Mouse (Mus musculus) neural tube, embryonic 14.5 days (tissue): ENCODE results near the gene Gm45233. TPM values are rescaled to one million over a fixed set of nuclear protein-coding genes. Genes with fewer than 3 reads are reported as not detected.
"Not testable (repeated sequence)": the region's sequence is repeated elsewhere in the genome, so short reads cannot be mapped to it uniquely, and the experiment has no call there.

Experiments used
- ATAC-seq: fragments of 200-750 bp; cut with Nextera tagmentation; 2 replicates; pipeline ENCODE4 v1.8.0; 2017; ENCODE audit warnings: low read depth, mild to moderate bottlenecking, moderate TSS enrichment, moderate library complexity
- H3K27ac ChIP-seq: fragments of 300-500 bp; sonication (generic); 2 replicates; pipeline ENCODE4 v1.5.1; 2014; ENCODE audit warnings: low read depth, mild to moderate bottlenecking, control low read depth, low read length, moderate library complexity, mixed read lengths
- H3K27me3 ChIP-seq: fragments of 300-500 bp; sonication (generic); 2 replicates; pipeline ENCODE4 v1.6.1; 2014; ENCODE audit warnings: low read length; ENCODE audit not compliant: control insufficient read depth, insufficient read depth
- H3K36me3 ChIP-seq: fragments of 300-500 bp; sonication (generic); 2 replicates; pipeline ENCODE4 v1.6.1; 2014; ENCODE audit warnings: low read length, mixed read lengths; ENCODE audit not compliant: control insufficient read depth, insufficient read depth
- H3K4me1 ChIP-seq: fragments of 300-500 bp; sonication (generic); 2 replicates; pipeline ENCODE4 v1.6.1; 2014; ENCODE audit warnings: low read length; ENCODE audit not compliant: control insufficient read depth, insufficient read depth
- H3K4me2 ChIP-seq: fragments of 300-500 bp; sonication (generic); 2 replicates; pipeline ENCODE4 v1.6.1; 2014; ENCODE audit warnings: mild to moderate bottlenecking, low read depth, low read length, control low read depth
- H3K4me3 ChIP-seq: fragments of 300-500 bp; sonication (generic); 2 replicates; pipeline ENCODE4 v1.5.1; 2014; ENCODE audit warnings: low read depth, low read length, control low read depth, mixed read lengths
- H3K9ac ChIP-seq: fragments of 300-500 bp; sonication (generic); replicated peaks from 2 replicates; pipeline ENCODE4 v1.6.1; 2014; ENCODE audit warnings: low read depth, mild to moderate bottlenecking, control low read depth, low read length, mixed read lengths
- H3K9me3 ChIP-seq: fragments of 300-500 bp; sonication (generic); 2 replicates; pipeline ENCODE4 v1.6.1; 2016; ENCODE audit warnings: low read length; ENCODE audit not compliant: control insufficient read depth
- WGBS: fragments of 180-500 bp; shearing (Covaris S2); extraction: QIAGEN DNeasy Blood & Tissue Kit; methylation state at CpG from one replicate; pipeline ENCODE4 v1.1.7; 2014; 5-methylcytosine and 5-hydroxymethylcytosine counted together
- polyA plus RNA-seq: library from polyadenylated mRNA; unstranded; fragments of >200 nt; fragmentation: Nextera tagmentation; extraction: Ambion mirVana; gene quantifications from 2 replicates; pipeline ENCODE4 v1.2.1, GENCODE M21; 2014

The Gm45233 gene
- 0.27 and 0.41 TPM in 2 replicates for polyA plus RNA-seq

DNA sequence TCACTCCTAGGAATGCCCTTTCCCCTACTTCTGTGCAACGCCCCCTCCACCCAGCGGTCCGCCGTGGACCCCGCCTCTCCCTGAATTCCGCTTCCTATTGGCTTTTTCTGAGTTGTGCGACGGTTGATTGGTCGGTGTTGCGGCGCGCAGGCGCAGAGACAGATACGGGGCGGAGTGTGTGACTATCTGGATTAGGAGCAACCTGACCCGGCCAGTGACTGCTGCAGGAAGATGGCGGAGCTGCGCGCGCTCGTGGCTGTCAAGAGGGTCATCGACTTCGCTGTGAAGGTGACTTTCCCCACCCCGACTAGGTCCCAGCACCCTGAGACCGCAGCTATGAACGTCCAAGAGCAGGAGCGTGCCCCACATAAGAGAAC lies at the start of gene Gm45233, which contains the start of gene Etfb:
Gm45233 (plus strand) TSS at position 212 of the 377 bp plus-strand sequence.
Etfb (plus strand) TSS at position 167 of the 377 bp plus-strand sequence.
- Histone ChIP-seq H3K4me1 (peaks cover 17% of the 10 kb centered on the region), H3K9ac (peak within 1 kb of the TSS; percentile 66), H3K36me3 (no peaks in the 10 kb centered on the region), H3K4me3 (peak within 1 kb of the TSS; percentile 52), H3K27ac (peak within 1 kb of the TSS; percentile 90), H3K4me2 (peak within 1 kb of the TSS; percentile 57), H3K27me3 (no peaks in the 10 kb centered on the region), H3K9me3 (no peaks in the 10 kb centered on the region)
- ATAC-seq = peak; percentile 97
- under 1% methylated on average over 27 of the region's 27 CpGs for WGBS

DNA sequence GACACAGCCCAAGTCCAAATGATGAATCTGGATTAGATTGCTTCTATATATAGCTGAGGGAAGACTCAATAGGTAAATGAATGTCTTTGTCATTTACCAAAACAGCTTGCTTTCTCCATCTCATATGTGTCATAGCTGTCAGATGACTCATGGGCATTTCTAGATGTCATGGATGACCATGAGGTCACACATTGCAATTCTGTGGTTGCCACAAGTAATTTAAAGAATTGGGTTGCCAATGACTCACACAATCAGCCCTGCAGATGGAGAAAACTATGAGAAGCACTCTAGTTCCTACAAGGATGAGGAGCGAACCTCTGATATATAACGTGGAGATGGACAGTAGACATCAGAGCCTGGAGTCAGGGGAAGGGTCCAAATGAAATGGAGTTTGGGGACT lies 44.4 kb upstream of the Gm45233 start:
- Histone ChIP-seq H3K9ac (no peak overlapping the region), H3K27ac (no peak overlapping the region), H3K4me3 (no peak overlapping the region), H3K9me3 (no peaks in the 10 kb centered on the region), H3K36me3 (no peaks in the 10 kb centered on the region), H3K4me2 (no peak overlapping the region), H3K4me1 (no peaks in the 10 kb centered on the region), H3K27me3 (no peaks in the 10 kb centered on the region)
- 82% methylated on average over 2 of the region's 2 CpGs for WGBS
- no peak for ATAC-seq

DNA sequence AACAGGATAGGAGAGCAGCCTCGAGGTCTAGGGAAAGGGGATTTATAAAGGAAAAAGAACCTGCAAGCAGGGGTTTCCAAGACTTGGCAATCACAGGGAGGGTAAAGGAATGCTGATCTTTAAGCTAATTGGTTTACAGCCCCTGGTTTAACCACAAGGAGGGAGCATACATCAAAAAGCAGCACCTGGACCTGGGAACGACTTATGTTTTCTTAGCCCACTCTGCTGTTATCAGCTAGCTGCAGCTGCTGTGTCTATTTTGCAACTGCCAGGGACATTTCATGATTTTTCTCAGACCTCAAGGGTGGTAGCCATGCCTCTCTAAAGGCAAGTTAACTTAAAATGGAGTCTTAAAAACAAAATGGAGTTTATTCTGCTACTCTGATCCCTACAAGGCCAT lies 41.2 kb upstream of the Gm45233 start:
- ATAC-seq = no peak

DNA sequence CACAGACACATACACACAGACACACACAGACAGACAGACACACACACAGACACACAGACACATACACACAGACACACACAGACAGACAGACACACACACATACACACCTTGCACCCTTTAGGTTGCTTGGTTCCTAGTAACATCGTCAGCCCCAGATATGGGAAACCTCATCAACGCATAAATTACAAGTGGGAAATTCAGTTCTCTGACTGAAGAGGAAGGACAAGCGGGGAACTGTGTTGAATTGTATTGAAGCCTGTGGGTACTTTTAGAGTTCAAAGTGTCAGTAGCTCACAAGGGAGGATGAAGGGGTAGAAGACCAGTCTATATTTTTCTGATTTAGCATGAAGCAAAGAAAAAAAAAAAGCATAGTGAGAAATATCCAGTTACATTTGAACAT lies 36.4 kb upstream of the Gm45233 start:
- 82% methylated on average over 3 of the region's 3 CpGs for WGBS
- H3K4me1 ChIP-seq = no peaks in the 10 kb centered on the region
- ATAC-seq = no peak

More for the DNA sequence above, 41.2 kb upstream of the Gm45233 start:
- Histone ChIP-seq H3K9ac (no peak overlapping the region), H3K4me3 (no peak overlapping the region), H3K4me2 (no peak overlapping the region), H3K4me1 (no peaks in the 10 kb centered on the region), H3K36me3 (no peaks in the 10 kb centered on the region), H3K9me3 (no peaks in the 10 kb centered on the region), H3K27me3 (no peaks in the 10 kb centered on the region), H3K27ac (no peak overlapping the region)
- 17% methylated on average over 2 of the region's 2 CpGs for WGBS

DNA sequence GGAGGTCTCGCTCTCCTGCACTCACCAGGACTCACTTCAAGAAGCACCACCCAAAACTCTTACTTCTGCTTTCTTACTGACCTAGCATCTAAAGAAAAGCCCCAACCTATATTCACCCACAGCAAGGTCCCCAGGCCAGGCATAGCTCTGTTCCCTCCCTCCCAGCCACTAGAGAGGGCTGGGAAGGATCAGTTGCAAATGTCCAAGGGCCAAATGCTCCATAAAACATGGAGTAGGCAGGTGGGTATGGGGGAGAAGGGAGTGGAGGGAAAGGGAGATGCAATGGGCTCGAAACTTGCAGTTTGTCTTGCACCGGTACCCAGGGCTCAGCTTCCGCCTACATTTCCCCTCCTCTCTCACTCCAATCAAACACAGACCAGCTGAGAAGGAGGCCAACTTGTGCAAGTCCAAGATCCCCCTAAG lies 35.8 kb upstream of the Gm45233 start, which contains the start of gene Siglecg:
Siglecg (plus strand) TSS at position 74 of the 423 bp plus-strand sequence.
- no peaks in the 10 kb centered on the region for H3K27me3 ChIP-seq
- WGBS = 87% methylated on average over 4 of the region's 4 CpGs
- no peaks in the 10 kb centered on the region for H3K36me3 ChIP-seq
- H3K9ac ChIP-seq = no peak within 1 kb of the TSS
- ATAC-seq = no peak
- H3K4me1 ChIP-seq = no peaks in the 10 kb centered on the region
- H3K9me3 ChIP-seq = no peaks in the 10 kb centered on the region
- no peak within 1 kb of the TSS for H3K4me2 ChIP-seq
- H3K27ac ChIP-seq = no peak within 1 kb of the TSS
- H3K4me3 ChIP-seq = no peak within 1 kb of the TSS

More for the DNA sequence above, 36.4 kb upstream of the Gm45233 start:
- Histone ChIP-seq H3K4me2 (no peak overlapping the region), H3K9me3 (no peaks in the 10 kb centered on the region), H3K27ac (no peak overlapping the region), H3K4me3 (no peak overlapping the region), H3K36me3 (no peaks in the 10 kb centered on the region), H3K27me3 (no peaks in the 10 kb centered on the region), H3K9ac (no peak overlapping the region)

DNA sequence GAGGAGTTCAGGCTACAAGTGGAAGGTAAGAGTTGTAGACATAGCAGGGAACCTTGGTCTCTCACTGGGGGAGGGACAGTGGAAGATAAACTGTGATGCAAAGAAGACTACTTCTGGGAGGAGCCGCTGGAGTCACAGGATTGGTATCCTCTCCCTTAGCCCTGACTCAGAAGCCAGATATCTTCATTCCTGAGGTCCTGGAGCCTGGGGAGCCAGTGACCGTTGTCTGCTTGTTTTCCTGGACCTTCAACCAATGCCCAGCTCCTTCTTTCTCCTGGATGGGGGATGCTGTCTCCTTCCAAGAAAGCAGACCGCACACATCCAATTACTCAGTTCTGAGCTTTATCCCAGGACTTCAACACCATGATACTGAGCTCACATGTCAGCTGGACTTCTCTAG lies 34.8 kb upstream of the Gm45233 start:
- Histone ChIP-seq H3K27me3 (no peaks in the 10 kb centered on the region), H3K4me2 (no peak overlapping the region), H3K9me3 (no peaks in the 10 kb centered on the region), H3K36me3 (no peaks in the 10 kb centered on the region), H3K27ac (no peak overlapping the region), H3K4me1 (no peaks in the 10 kb centered on the region), H3K4me3 (no peak overlapping the region), H3K9ac (no peak overlapping the region)
- WGBS = 79% methylated on average over 3 of the region's 3 CpGs
- ATAC-seq = no peak

DNA sequence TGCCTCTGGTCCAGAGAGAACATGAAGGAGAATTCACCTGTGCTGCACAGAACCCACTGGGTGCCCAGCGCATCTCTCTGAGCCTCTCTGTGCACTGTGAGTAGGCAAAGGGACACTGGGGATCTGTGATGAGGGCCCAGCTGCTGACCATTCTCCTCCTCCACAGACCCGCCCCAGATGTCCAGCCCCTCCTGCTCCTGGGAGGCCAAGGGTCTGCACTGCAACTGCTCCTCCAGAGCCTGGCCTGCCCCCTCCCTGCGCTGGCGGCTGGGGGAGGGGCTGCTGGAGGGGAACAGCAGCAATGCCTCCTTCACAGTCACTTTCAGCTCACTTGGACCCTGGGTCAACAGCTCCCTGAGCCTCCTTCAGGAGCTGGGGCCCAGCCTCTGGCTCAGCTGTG lies 32.2 kb upstream of the Gm45233 start:
- H3K36me3 ChIP-seq, ATAC-seq, H3K9ac ChIP-seq, H3K27me3 ChIP-seq, H3K4me3 ChIP-seq, H3K9me3 ChIP-seq, H3K4me1 ChIP-seq, H3K4me2 ChIP-seq, H3K27ac ChIP-seq: not testable (repeated sequence)
- WGBS = 32% methylated on average over 4 of the region's 4 CpGs

DNA sequence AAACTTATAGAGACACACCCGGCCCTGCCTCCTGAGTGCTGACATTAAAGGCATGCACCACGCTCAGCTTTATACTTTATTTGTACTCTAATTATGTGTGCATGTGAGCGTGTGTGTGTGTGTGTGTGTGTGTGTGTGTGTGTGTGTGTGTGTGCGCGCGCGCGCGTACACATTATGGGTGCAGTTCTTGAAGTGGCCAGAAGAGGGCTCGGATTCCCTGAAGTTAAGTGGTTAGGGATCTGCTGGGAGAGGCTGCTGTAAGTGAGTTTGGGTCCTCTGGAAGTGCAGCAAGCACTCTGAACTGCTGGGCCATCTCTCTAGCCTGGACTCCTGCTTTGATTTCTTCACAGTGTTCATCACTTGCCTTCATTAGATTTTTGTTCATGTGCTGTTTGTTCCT lies 26.6 kb upstream of the Gm45233 start:
- Histone ChIP-seq H3K9ac (no peak overlapping the region), H3K4me1 (no peaks in the 10 kb centered on the region), H3K27ac (no peak overlapping the region), H3K4me3 (no peak overlapping the region), H3K36me3 (no peaks in the 10 kb centered on the region), H3K9me3 (no peaks in the 10 kb centered on the region), H3K27me3 (no peaks in the 10 kb centered on the region), H3K4me2 (no peak overlapping the region)
- 86% methylated on average over 10 of the region's 10 CpGs for WGBS
- no peak for ATAC-seq

DNA sequence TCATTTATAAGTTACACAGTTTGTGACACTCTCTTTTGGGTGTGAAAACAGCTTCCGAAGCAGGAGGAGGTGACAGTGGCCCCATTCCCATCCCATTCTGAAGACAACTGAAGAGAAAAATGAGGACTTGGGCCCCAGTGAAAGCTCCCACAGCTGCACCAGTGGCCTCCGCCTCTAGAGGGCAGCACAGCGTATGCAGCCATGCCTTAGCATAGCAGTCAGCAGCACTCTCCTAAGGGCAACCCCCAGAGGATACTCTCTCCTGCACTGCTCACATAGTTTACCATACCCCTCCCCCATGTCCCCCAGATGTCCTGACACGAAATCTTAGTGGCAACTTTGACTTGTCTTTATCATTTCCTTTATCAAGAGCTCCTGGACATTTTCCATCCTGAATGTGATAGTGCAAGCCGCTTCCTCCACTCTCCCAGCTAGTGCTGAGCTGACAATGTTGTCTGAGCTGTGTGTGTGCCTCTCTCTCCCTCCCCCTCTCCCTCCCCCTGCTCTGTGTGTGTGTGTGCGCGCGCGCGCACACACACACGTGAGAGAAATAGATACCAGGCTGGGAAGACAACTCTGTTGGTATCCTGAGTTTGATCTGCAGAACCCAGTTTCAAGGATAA lies 20.8 kb upstream of the Gm45233 start:
- H3K4me3 ChIP-seq = no peak overlapping the region
- peak overlapping the region; percentile 23; the same call in 1 of the 2 replicates for H3K4me2 ChIP-seq
- H3K27ac ChIP-seq = no peak overlapping the region
- no peaks in the 10 kb centered on the region for H3K27me3 ChIP-seq
- H3K36me3 ChIP-seq = no peaks in the 10 kb centered on the region
- no peak overlapping the region for H3K9ac ChIP-seq
- H3K9me3 ChIP-seq = no peaks in the 10 kb centered on the region
- WGBS = 11% methylated on average over 11 of the region's 11 CpGs
- no peaks in the 10 kb centered on the region for H3K4me1 ChIP-seq
- peak; percentile 98 for ATAC-seq
